Mouse (Mus musculus) adipose tissue, adult 10 weeks (tissue): ENCODE results near the gene Mcpt1. TPM values are rescaled to one million over a fixed set of nuclear protein-coding genes. Genes with fewer than 3 reads are reported as not detected.

Source experiments
- polyA plus RNA-seq: library from polyadenylated mRNA; stranded (reverse); fragments of 350-450 nt; fragmentation: Illumina TruSeq; extraction: RNeasy Lipid Tissue Mini Kit (QIAGEN cat#74804); gene quantifications from one replicate; pipeline ENCODE4 v1.2.3, GENCODE M21; 2014; ENCODE audit warnings: low read depth, low replicate concordance

The Mcpt1 gene
- polyA plus RNA-seq: not detected

DNA sequence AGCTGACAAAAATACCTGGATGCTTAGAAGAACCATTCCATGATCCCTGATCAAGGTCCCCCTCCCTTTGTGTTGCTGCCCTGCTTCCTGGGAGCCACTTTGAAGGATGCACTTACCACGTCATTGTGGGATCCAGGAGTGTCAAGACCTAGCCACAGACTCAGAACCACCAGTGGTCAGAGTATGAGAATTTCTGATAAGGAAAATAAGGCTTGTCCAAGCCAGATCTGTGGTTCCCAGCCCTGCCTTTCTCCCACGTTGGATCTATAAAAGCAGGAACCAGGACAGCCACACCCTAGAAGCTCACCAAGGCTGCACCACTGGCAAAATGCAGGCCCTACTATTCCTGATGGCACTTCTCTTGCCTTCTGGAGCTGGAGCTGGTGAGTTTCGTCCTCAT, at the start of gene Mcpt1:
TSS of gene Mcpt1 (plus strand) at position 301 of the 400 bp plus-strand sequence.

DNA sequence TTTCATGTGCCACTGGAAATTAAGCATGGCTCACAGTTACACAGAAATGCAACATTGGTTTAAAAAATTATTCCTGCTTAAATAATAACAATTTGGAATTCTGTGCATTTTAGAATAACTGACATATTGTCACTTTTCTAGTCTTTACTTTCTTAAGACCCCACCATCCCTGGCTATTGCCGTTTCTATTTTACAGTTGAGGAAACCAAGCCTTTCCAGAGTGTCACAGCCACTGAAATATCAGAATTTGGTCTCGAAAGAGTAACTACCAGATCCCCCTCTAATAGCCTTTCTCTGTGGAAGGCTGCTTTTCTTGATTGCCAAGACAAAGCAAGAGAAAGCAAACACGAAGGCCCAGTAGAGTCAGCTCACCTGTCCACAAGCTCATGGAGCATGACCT, 12.6 kb downstream of the Mcpt1 start, which contains the start of gene Mcpt9:
TSS of gene Mcpt9 (minus strand) at position 101 of the 400 bp plus-strand sequence.

DNA sequence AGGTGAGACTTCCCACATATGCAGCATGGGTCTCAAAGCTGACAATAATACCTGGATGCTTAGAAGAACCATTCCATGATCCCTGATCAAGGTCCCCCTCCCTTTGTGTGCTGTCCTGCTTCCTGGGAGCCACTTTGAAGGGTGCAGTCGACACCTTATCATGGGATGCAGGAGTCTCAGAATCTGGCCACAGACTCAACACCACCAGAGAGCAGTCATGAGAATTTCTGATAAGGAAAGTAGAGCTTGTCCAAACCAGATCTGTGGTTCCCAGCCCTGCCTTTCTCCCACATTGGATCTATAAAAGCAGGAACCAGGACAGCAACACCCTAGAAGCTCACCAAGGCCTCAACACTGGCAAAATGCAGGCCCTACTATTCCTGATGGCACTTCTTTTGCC, 24.0 kb downstream of the Mcpt1 start, which contains the start of gene Mcpt2:
TSS of gene Mcpt2 (plus strand) at position 250 of the 400 bp plus-strand sequence.

DNA sequence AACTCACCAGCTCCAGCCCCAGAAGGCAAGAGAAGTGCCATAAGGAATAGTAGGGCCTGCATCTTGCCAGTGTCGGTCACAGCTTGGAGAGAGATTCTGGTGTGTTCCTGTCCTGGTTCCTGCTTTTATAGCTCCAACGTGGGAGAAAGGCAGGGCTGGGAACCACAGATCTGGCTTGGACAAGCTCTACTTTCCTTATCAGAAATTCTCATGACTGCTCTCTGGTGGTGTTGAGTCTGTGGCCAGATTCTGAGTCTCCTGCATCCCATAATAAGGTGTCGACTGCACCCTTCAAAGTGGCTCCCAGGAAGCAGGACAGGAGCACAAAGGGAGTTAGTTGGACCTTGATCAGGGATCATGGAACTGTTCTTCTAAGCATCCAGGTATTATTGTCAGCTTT, 44.4 kb downstream of the Mcpt1 start, which contains the start of gene Mcpt4:
TSS of gene Mcpt4 (minus strand) at position 101 of the 400 bp plus-strand sequence.

Other genes with a start within 250 kb of the Mcpt1 start
- gene Adcy4, start 233.9 kb upstream of the Mcpt1 start, polyA plus RNA-seq: 9.6 TPM
- gene Ripk3, start 229.1 kb upstream of the Mcpt1 start, polyA plus RNA-seq: 3.7 TPM
- gene Nfatc4, start 194.8 kb upstream of the Mcpt1 start, polyA plus RNA-seq: 8.8 TPM
- gene Nynrin, start 164.0 kb upstream of the Mcpt1 start, polyA plus RNA-seq: 4.7 TPM
- gene Cbln3, start 133.6 kb upstream of the Mcpt1 start, polyA plus RNA-seq: 0.21 TPM
- 19.3 TPM for gene Khnyn, start 133.0 kb upstream of the Mcpt1 start, polyA plus RNA-seq
- gene Sdr39u1, start 117.7 kb upstream of the Mcpt1 start, polyA plus RNA-seq: 52.9 TPM
- gene Cma1, start 73.3 kb upstream of the Mcpt1 start, polyA plus RNA-seq: 7.3 TPM
- not detected for gene Cma2, start 67.0 kb upstream of the Mcpt1 start, polyA plus RNA-seq
- gene Mcpt9, start 12.5 kb downstream of the Mcpt1 start, polyA plus RNA-seq: not detected
- not detected for gene Mcpt2, start 24.1 kb downstream of the Mcpt1 start, polyA plus RNA-seq
- 7.4 TPM for gene Mcpt4, start 44.3 kb downstream of the Mcpt1 start, polyA plus RNA-seq
- gene Mcpt8, start 67.3 kb downstream of the Mcpt1 start, polyA plus RNA-seq: not detected
- not detected for gene Ctsg, start 84.6 kb downstream of the Mcpt1 start, polyA plus RNA-seq
- not detected for gene Gzme, start 102.7 kb downstream of the Mcpt1 start, polyA plus RNA-seq
- not detected for gene Gzmd, start 114.6 kb downstream of the Mcpt1 start, polyA plus RNA-seq
- not detected for gene Gzmg, start 141.6 kb downstream of the Mcpt1 start, polyA plus RNA-seq
- gene Gzmn, start 156.6 kb downstream of the Mcpt1 start, polyA plus RNA-seq: 0.35 TPM
- gene Gzmf, start 193.4 kb downstream of the Mcpt1 start, polyA plus RNA-seq: not detected
- gene Gzmc, start 216.7 kb downstream of the Mcpt1 start, polyA plus RNA-seq: 0.76 TPM
- gene Gzmb, start 244.3 kb downstream of the Mcpt1 start, polyA plus RNA-seq: 1.4 TPM